Mouse (Mus musculus): Measurements from ENCODE around the gene Nhlrc2.

- TF ChIP-seq ETS1 (conservative IDR thresholded peaks at IDR 0.05; ENCODE audit: low read depth, low read length) (no peak), NELFE (IDR thresholded peaks at IDR 0.05; ENCODE audit: low read depth, low read length) (no peak), ELF1 (IDR thresholded peaks at IDR 0.05; ENCODE audit: low read depth, low read length) (no peak), POLR2AphosphoS2 (IDR thresholded peaks at IDR 0.05; ENCODE audit: low read depth, low read length) (no peak), UBTF (IDR thresholded peaks at IDR 0.05; ENCODE audit: low read depth, low read length) (no peak), CTCF (conservative IDR thresholded peaks at IDR 0.05 in 1 of 2, IDR thresholded peaks at IDR 0.05 in 1 of 2; ENCODE audit: low read depth in 2 of 2, low read length in 2 of 2) (no peak), MAFK (IDR thresholded peaks at IDR 0.05; ENCODE audit: insufficient replicate concordance, low read length) (no peak), CHD1 (IDR thresholded peaks at IDR 0.05; ENCODE audit: low read depth, low read length) (no peak), SMC3 (IDR thresholded peaks at IDR 0.05; ENCODE audit: low read depth, low read length) (no peak)
Measured at GRCm38 (mm10) chr19:56601901-56602347, 53.9 kb downstream of the Nhlrc2 start.
